Mouse (Mus musculus) brain, embryonic 14.5 days (tissue): ENCODE data around the gene Ube2m. TPM values are rescaled to one million over a fixed set of nuclear protein-coding genes. Genes with fewer than 3 reads are reported as not detected.

Experiments
- DNase-seq: peaks from one replicate; pipeline ENCODE4 v3.0.0-alpha.2; 2011; ENCODE audit warnings: low read depth
- CTCF ChIP-seq: fragments of 200-500 bp; IDR thresholded peaks from 2 replicates; pipeline ENCODE4 v1.5.1; 2012; ENCODE audit warnings: inconsistent platforms, mild to moderate bottlenecking, moderate library complexity, borderline replicate concordance; ENCODE audit not compliant: insufficient read depth, insufficient read length; ENCODE audit errors: extremely low read depth
- POLR2A ChIP-seq: fragments of 200-500 bp; IDR thresholded peaks from 2 replicates; pipeline ENCODE4 v1.6.1; 2012; ENCODE audit warnings: mild to moderate bottlenecking, inconsistent platforms, borderline replicate concordance; ENCODE audit not compliant: poor library complexity, insufficient read depth, insufficient read length, severe bottlenecking; ENCODE audit errors: extremely low read depth
- polyA plus RNA-seq: library from polyadenylated mRNA; depleted of rRNA; stranded (reverse); fragments of >200 nt; gene quantifications from 2 replicates; pipeline ENCODE4 v1.2.3, GENCODE M21; 2012

Ube2m gene
- polyA plus RNA-seq, 1 experiment, result 373 TPM

DNA sequence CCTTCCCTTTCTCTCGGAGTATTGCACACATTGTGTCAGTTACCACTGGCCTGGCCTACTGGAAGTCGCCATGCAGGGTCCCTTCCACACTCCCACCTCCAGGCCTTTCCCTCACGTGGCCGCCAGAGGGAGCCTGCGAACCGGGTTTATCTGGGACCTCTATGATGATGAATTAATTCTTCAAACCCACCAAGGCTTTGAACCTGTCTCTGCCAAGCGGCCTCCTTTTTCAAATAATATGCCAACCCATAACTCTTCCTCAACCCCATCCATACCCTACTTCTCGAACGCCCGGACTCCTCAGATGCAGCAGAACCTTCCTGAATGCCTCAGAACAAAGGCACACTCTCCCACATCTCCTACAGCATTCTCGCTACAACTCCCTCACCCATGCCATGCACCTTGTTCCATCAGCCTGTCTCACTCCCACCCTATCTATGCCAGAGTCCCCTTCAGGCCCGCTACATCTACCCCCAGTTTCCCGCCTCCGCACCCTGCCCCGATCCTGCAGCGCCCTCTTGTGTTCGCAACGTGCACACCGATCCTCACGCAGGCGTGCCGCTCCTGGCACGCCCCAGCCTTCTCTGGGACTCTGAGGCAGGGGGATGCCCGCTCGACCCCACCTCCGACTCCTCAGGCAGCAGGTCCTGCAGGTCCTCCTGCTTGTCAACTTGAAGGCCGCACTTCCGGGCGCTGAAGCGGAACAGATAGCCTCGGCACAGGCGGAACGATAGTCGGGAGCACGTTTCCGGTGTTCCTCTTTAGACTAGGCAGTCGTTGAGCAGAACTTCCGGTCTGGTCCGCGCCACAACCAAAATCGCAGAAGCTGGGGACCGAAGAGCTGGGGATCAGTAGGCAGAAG, 28.7 kb downstream of the Ube2m start:
- DNase-seq, result peak; percentile 99
- TF ChIP-seq CTCF (peak; percentile 96), POLR2A (peak; percentile 11; the same call in 1 of the 2 replicates)

DNA sequence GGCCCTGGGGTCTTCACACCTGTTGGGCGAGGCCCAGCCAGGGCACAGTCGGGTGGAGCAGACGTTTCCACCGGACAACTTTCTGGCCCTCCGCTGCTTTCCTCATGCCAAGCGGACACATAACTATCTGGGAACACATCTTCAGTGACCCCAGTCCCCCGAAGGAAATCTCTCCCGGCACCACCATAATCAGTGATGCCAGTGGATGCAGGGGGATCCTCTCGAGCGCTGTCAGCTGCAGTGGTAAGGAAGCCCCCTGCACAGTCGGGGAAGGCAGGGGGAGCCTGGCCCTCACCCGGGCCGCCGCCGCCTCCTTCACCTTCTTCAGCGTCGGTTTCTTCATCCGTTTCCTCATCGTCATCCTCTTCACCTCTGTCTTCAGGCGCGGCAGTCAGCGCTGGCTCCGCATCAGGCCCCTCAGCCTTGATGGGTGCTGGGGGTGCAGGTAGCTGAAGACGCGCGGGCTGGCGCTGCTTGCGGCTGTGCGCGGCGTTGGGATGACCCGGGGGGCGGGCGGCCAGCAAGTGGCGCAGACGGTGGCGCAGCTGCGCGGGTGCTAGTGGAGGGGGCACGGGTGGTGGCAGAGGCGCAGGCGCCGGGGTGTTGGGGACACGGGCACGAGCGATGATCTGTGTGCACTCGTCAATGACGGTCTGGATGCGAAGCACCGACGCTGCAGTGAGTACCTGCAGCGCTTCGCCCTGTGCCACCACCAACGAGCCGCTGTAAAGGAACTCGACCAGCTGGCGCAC, 30.6 kb downstream of the Ube2m start:
- no peak for DNase-seq

DNA sequence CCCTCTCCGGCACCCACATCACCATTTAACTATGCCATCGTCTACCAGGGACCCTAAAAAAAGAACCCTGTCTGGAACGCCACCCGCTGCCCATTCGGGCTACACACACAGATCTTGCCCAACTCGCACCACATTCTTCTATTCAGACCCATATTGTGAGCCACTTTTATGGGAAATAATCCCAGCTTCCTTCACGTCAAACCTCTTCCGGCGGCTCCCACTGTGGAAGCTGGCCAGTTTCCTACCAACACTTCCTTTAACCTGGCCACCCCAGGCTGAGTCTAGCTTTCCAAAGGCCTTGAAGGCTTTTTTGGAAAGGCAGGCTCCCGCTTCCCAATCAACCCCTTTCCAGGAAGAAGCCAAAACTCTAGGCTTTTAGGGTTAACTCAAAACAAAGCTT, 31.5 kb downstream of the Ube2m start:
- TF ChIP-seq CTCF (no peak), POLR2A (no peak)
- DNase-seq, result no peak

More for the DNA sequence above, 30.6 kb downstream of the Ube2m start:
- TF ChIP-seq CTCF (no peak), POLR2A (no peak)

DNA sequence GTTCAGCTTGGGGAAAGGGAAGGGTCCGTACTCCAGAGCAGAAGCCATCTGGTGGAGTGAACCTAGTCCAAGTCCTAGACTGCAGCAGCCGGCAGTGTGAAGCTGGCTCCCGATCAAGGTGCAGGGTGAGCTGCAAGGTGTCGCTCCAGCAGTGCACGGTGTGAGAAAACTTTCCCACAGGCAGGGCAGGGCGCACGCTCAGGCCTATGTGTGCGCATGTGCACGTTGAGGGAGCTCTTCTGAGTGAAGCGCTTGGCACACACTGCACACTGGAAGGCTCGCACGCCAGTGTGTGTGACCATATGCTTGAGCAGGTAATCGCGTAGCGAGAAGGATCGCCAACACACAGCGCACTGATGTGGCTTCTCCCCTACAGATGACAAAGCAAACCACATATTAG, 32.1 kb downstream of the Ube2m start:
- peak; percentile 24 for DNase-seq
- TF ChIP-seq CTCF, result no peak

DNA sequence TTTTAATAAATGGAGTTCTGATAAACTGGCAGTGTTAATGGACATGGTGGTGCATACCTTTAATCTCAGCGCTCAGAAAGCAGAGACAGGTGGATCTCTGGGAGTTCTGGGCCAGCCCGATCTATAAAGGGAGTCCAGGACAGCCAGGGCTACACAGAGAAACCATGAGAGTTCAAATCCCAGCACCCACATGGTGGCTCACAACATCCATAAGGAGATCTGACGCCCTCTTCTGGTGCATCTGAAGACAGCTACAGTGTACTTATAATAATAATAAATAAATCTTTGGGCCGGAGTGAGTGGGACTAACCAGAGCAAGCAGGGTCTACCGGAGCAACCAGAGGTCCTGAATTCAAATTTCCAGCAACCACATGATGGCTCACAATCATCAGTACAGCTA, 34.7 kb downstream of the Ube2m start:
- TF ChIP-seq CTCF (no peak), POLR2A (no peak)
- no peak for DNase-seq

DNA sequence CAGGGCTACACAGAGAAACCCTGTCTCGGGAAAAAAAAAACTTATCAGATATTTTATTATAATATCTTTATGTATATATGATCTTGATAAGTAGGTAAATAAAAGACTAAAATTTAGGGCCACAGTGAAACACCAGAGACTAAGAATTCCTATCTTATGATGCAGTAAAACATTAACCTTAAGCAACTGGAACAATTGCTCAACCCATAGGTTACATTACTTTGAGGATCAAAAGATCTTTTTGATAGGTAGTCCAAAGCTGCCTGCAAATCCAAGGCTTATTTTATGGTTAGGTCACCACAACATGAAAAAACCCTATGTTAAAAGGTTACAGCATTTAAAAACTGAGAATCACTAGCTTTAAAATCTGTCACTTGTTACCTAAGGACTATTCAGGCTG, 36.5 kb downstream of the Ube2m start:
- no peak for TF ChIP-seq POLR2A
- no peak for TF ChIP-seq CTCF
- no peak for DNase-seq

DNA sequence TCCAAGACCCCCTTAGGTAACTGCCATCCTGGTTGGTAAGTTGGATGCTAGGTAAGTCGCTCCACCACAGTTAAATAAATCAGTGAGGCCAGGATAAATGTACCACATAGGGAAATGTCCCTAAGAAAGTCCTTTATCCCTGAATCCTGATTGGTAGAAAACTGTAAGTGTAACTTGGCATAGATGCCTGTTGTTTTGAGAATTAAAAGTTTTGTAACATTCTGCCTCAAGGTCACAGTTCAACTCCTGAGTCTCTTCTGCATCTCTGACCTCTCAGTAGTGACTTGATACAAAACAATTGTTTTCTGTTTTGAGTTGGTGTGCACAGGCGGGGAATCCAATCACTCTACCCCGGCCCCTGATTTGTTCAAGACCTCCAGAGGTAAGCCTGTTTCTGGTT, 39.2 kb downstream of the Ube2m start, which contains the start of gene Trim28:
TSS of gene Trim28 (plus strand) at position 264 of the 400 bp plus-strand sequence.
- no peak for DNase-seq
- TF ChIP-seq POLR2A (no peak), CTCF (no peak)

DNA sequence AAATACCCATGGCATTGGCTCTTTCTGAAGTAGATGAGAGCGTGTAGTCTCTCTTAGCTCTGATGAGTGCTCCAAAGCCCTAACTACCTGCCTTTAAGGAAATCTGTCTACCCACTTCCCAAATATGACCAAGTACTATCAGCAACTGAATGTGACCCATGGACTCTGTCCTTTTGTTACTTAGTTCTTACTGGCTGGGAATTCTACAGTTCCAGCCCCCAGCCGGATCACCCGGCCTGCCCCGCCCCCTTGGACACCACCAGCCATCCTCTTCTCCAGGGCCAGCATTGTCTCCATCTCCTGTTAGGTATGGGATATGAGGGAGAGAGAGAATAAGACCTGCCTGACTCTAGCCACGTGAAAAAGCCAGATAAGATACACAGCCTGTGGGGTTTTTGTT, 40.0 kb downstream of the Ube2m start, which contains the start of gene Slc27a5:
TSS of gene Slc27a5 (minus strand) at position 140 of the 400 bp plus-strand sequence.
- no peak for TF ChIP-seq CTCF
- no peak for TF ChIP-seq POLR2A
- no peak for DNase-seq

DNA sequence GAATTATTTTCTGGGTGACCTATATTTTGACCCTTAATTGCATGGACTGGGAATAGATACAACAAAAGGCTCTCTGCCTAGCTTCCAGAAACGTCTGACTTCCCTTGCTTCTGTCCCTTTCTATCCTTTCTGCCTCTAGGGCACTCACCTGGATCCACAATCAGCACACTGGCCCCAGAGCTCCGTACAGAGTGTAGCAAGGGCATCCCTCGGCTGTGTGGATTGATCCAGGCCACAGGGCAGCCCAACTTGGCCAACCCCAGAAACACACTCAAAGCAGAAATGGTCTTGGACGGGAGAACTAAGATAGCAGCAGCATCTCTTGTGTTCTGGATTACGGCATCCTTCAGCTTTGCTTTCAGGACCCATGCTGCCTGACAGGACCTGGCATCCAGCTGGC, 40.8 kb downstream of the Ube2m start:
- DNase-seq, result no peak
- no peak for TF ChIP-seq CTCF
- TF ChIP-seq POLR2A, result no peak

DNA sequence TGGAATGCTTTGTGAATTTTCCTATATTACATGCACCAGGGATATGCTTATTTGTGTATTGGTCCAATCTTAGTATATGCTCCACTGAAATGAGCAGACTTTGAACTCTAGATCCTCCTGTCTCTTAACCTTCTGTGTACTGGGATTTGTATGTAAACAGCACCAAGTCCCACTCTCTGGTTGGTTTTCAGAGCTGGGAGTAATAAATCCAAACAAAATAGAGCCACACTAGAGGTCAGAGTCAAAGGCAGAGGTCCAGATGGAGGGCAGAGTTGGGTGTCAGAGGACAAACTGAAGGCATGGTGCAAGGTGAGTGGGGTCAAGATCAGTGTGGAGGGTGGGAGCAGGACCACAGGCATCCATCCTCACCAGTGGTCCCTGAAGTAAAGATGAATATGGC, 42.2 kb downstream of the Ube2m start:
- TF ChIP-seq POLR2A (no peak), CTCF (no peak)
- no peak for DNase-seq

DNA sequence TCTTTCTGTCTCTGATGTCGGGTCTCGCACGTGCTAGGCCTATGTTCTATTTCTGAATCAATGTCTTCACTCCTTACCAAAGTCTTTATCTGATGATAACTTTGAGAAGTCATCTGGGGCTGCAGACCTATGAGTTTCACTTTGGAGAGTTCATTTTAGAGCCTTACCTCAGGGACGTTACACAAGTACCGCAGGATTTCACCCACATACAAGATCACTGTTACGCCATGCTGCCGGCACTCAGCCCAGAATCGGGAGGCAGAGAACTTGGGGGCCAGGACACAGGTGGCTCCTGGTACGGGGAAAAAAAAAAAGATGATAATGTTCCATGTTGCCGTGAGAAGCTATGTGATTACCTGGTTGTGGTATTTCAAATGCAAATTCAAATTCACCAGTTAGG, 44.9 kb downstream of the Ube2m start:
- DNase-seq, result no peak
- TF ChIP-seq CTCF (no peak), POLR2A (no peak)
